Mouse (Mus musculus) kidney, adult 2 months (tissue): ENCODE results near the gene Ssh3.

Experiments
- CTCF ChIP-seq: fragments of 200-500 bp; conservative IDR thresholded peaks from 2 replicates; pipeline ENCODE4 v1.5.1; 2011; ENCODE audit warnings: low read depth, mild to moderate bottlenecking, control low read depth, low read length, moderate library complexity, mixed read lengths; ENCODE audit not compliant: insufficient read depth, insufficient read length
- POLR2A ChIP-seq: fragments of 200-500 bp; IDR thresholded peaks from one replicate; pipeline ENCODE4 v1.6.1; 2011; ENCODE audit warnings: low read depth, low read length, control low read depth

- TF ChIP-seq POLR2A (no peak), CTCF (no peak)
These were observed 2.0 kb upstream of the Ssh3 start for GRCm38 (mm10) chr19:4270972-4271371.
